Mouse (Mus musculus): ENCODE measurements at regions not wholly inside any gene's neighbourhood (a gene's known extent, or its start where the extent isn't known, plus 50 kb on each side); places are given as distances from the start of the nearest gene placed in this dataset.

DNA sequence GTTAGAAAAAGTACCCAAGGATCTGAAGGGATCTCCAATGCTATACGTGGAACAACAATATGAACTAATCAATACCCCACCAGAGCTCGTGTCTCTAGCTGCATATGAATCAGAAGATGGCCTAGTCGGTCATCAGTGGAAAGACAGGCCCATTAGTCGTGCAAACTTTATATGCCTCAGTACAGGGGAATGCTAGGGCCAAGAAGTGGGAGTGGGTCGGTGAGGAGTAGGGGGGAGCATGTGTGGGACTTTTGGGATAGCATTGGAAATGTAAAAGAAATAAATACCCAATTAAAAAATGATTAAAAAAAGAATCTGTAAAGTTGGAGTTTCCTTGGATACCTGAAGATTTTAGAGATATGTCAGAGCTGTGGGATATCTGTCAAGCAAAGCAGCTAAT is 128.5 kb downstream of the Btbd35f27 start:
- in situ Hi-C loops (cut with MboI, MseI), result loop anchor here (5.0 to 10.0 kb wide), 4 partner anchors 127 to 1996 kb away; no protein-coding TSS in a partner anchor

DNA sequence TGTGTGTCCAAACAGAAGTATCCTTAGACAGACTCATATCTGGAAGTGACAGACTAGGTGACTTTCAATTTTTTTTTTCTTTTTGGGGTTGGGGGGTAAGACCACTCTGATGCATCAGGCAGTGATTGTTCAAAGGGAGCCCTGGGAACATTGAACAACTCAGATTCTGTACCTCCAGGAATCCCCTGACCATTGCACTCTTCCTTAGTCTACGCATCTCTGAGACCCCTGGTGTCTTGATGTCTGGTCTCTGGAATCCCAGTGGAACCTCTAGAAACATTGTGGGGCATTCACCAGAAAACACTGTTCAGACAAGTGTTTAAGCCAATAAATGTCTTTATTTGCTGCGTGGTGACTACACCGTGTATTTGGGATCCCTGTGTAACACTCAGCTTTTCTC is 129.4 kb downstream of the Btbd35f27 start:
- in situ Hi-C loops (cut with MboI, MseI), result loop anchor here (5.0 to 10.0 kb wide), 4 partner anchors 126 to 1997 kb away; no protein-coding TSS in a partner anchor
